Mouse (Mus musculus) forebrain, embryonic 14.5 days (tissue): ENCODE measurements around the gene Serinc5. TPM values are rescaled to one million over a fixed set of nuclear protein-coding genes. Genes with fewer than 3 reads are reported as not detected.
"Not testable (repeated sequence)": the region's sequence is repeated elsewhere in the genome, so short reads cannot be mapped to it uniquely, and the experiment has no call there.

Experiments
- ATAC-seq: fragments of 200-750 bp; cut with Nextera tagmentation; 2 replicates; pipeline ENCODE4 v1.8.0; 2017; ENCODE audit warnings: mild to moderate bottlenecking, moderate library complexity
- DNase-seq: peaks from one replicate; pipeline ENCODE4 v3.0.0-alpha.2; 2015; ENCODE audit warnings: low spot score
- H3K27ac ChIP-seq: fragments of 300-500 bp; sonication (generic); 2 replicates; pipeline ENCODE4 v1.5.1; 2014; ENCODE audit warnings: low read depth, mild to moderate bottlenecking, control low read depth, low read length, moderate library complexity
- H3K27me3 ChIP-seq: fragments of 300-500 bp; sonication (generic); replicated peaks from 2 replicates; pipeline ENCODE4 v1.6.1; 2014; ENCODE audit warnings: low read length, control low read depth, mixed read lengths; ENCODE audit not compliant: control insufficient read depth, insufficient read depth
- H3K36me3 ChIP-seq: fragments of 300-500 bp; sonication (generic); 2 replicates; pipeline ENCODE4 v1.6.1; 2014; ENCODE audit warnings: low read length, control low read depth; ENCODE audit not compliant: control insufficient read depth, insufficient read depth
- H3K4me1 ChIP-seq: fragments of 300-500 bp; sonication (generic); 2 replicates; pipeline ENCODE4 v1.6.1; 2014; ENCODE audit warnings: antibody characterized with exemption, low read length, control low read depth; ENCODE audit not compliant: control insufficient read depth, insufficient read depth
- H3K4me2 ChIP-seq: fragments of 300-500 bp; sonication (generic); 2 replicates; pipeline ENCODE4 v1.6.1; 2014; ENCODE audit warnings: mild to moderate bottlenecking, control low read depth, low read length
- H3K4me3 ChIP-seq: fragments of 300-500 bp; sonication (generic); 2 replicates; pipeline ENCODE4 v1.5.1; 2014; ENCODE audit warnings: low read depth, low read length, control low read depth
- H3K9ac ChIP-seq: fragments of 300-500 bp; sonication (generic); 2 replicates; pipeline ENCODE4 v1.6.1; 2014; ENCODE audit warnings: mild to moderate bottlenecking, low read length, control low read depth, moderate library complexity
- H3K9me3 ChIP-seq: fragments of 300-500 bp; sonication (generic); replicated peaks from 2 replicates; pipeline ENCODE4 v1.6.1; 2016; ENCODE audit warnings: low read length, control low read depth, mixed read lengths; ENCODE audit not compliant: control insufficient read depth
- WGBS: fragments of 180-500 bp; shearing (Covaris S2); extraction: QIAGEN DNeasy Blood & Tissue Kit; methylation state at CpG from one replicate; pipeline ENCODE4 v1.1.7; 2014; 5-methylcytosine and 5-hydroxymethylcytosine counted together
- polyA plus RNA-seq: library from polyadenylated mRNA; unstranded; fragments of >200 nt; fragmentation: Nextera tagmentation; extraction: Ambion mirVana; gene quantifications from 2 replicates; pipeline ENCODE4 v1.2.1, GENCODE M21; 2014

Gene Serinc5
- polyA plus RNA-seq, 1 experiment from 2014 or later: 13.7 TPM

DNA sequence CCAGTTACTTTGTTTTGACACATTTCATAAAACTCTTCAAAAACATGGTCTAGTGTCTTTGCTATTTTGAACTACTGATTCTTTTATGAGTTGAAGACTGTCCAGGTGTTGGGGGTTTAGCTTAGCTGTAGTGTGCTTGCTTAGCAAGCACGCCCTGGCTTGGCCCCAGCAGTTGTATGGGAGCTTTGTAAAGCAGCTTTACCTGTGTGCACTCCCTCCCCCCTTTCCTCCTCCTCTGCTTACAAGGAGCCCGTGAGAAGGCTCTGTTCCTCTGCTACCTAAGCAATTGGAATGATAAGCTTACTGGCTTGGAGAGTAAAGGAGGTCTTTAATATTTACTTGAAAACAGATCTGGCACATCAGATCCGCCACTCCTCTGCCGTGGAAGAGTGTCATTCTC lies 72.6 kb downstream of the Serinc5 start:
- ATAC-seq: no peak
- Histone ChIP-seq H3K4me1 (no peaks in the 10 kb centered on the region), H3K9me3 (no peaks in the 10 kb centered on the region), H3K9ac (no peak overlapping the region), H3K4me2 (no peak overlapping the region), H3K36me3 (no peaks in the 10 kb centered on the region), H3K4me3 (no peak overlapping the region), H3K27ac (no peak overlapping the region), H3K27me3 (no peaks in the 10 kb centered on the region)
- WGBS: 68% methylated on average over 4 of the region's 4 CpGs
- no peak for DNase-seq

GRCm38 (mm10) chr13:92684310-92684709 lies 73.4 kb downstream of the Serinc5 start:
- Histone ChIP-seq H3K9ac (no peak overlapping the region), H3K27me3 (no peaks in the 10 kb centered on the region), H3K4me3 (no peak overlapping the region), H3K9me3 (no peaks in the 10 kb centered on the region), H3K27ac (no peak overlapping the region), H3K4me2 (no peak overlapping the region), H3K4me1 (no peaks in the 10 kb centered on the region), H3K36me3 (no peaks in the 10 kb centered on the region)
- DNase-seq (no peak), ATAC-seq (no peak)
- WGBS: 92% methylated on average over 4 of the region's 4 CpGs

- WGBS: 93% methylated on average over 4 of the region's 4 CpGs
- Histone ChIP-seq H3K36me3 (no peaks in the 10 kb centered on the region), H3K27ac (no peak overlapping the region), H3K9ac (no peak overlapping the region), H3K4me3 (no peak overlapping the region), H3K9me3 (no peaks in the 10 kb centered on the region), H3K27me3 (no peaks in the 10 kb centered on the region), H3K4me2 (no peak overlapping the region), H3K4me1 (no peaks in the 10 kb centered on the region)
- DNase-seq (no peak), ATAC-seq (no peak)
Observed at GRCm38 (mm10) chr13:92685273-92685672, 74.4 kb downstream of the Serinc5 start.

DNA sequence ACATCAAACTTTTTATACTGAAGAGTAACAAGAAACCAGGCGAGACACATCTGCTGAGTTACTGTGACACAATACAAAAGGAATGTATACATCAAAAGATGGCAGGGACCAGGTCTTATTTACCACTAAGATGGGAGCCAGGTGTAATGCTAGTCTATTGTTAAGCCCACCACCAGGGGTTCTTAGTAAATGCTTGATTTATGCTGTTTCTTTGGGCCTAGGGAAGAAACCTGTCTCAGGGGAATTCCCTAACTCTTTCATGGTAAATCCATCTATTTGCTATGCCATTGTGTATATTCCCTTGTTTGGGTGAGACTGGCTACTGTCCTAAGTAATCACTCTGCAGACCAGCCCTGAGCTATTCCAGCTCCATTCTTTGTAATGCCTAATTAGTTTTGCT lies 76.3 kb downstream of the Serinc5 start:
- not testable (repeated sequence) for H3K9ac ChIP-seq, H3K36me3 ChIP-seq, H3K4me3 ChIP-seq, H3K27ac ChIP-seq, H3K4me1 ChIP-seq, H3K27me3 ChIP-seq, ATAC-seq, DNase-seq, H3K9me3 ChIP-seq, H3K4me2 ChIP-seq
- 82% methylated on average over 1 of the region's 1 CpGs for WGBS

- Histone ChIP-seq H3K9ac (no peak overlapping the region), H3K27ac (no peak overlapping the region), H3K27me3 (no peaks in the 10 kb centered on the region), H3K4me2 (no peak overlapping the region), H3K9me3 (no peaks in the 10 kb centered on the region), H3K4me3 (no peak overlapping the region), H3K36me3 (no peaks in the 10 kb centered on the region), H3K4me1 (no peaks in the 10 kb centered on the region)
- ATAC-seq (no peak), DNase-seq (no peak)
- WGBS: 93% methylated on average over 2 of the region's 2 CpGs
Observed at GRCm38 (mm10) chr13:92689061-92689460, 78.2 kb downstream of the Serinc5 start.

DNA sequence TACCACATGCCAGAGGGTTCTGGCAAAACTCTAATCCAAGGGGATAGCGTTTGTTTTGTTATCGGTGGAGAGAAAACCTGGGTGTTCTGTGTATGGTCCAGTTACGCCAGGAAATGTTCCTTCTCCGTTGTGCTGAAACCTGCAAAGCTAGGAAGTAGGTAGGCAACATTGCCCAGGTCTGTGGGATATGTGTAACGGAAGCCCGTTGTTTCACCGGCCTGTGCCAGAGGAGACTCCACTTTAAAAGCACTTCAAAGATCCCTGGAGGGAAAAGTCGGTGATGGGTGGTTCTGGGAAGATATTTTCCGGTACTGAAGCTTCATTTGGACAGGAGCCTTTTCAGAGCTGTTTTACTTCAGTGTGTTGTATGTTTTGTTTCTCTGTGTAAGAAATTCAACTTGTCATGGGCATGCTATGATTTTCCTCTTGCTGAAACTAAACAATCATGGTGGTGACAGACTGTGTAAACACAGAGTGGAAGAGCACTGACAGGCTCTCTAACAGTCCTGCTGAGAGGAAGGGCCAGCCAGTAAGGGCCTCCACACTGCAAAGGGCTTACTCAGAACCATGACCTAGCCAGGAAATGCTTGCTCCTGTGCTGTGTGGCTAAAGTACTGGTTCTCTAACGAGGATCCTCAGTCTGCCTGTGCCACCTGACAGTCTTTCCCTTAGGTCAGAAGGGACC lies 83.1 kb downstream of the Serinc5 start:
- Histone ChIP-seq H3K4me3 (no peak overlapping the region), H3K4me1 (no peaks in the 10 kb centered on the region; the same call in 1 of the 2 replicates), H3K27me3 (no peaks in the 10 kb centered on the region), H3K27ac (no peak overlapping the region), H3K9me3 (no peaks in the 10 kb centered on the region), H3K9ac (no peak overlapping the region), H3K36me3 (no peaks in the 10 kb centered on the region), H3K4me2 (no peak overlapping the region)
- DNase-seq: no peak
- ATAC-seq: no peak
- WGBS: 85% methylated on average over 10 of the region's 10 CpGs

DNA sequence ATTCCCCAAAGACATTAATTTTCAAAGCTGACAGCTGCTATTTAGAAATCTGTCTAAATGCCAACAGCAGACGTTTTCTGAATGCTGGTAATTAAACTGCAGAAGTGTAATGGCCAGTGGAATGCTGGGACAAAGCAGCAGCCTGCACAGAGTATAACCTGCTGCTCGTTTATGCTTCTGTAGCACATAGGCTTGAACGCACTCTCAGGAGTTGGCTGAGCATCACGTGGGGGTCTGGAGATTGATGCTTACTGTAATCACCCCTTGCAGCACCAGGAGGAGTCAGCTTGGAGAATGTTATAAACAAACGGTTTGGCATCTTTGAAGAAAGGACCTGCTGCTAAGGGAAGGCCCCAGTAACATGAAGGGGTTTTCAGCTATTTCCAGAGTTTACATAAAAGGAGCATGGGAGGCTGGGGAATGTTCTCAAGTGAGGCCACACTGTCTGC lies 85.6 kb downstream of the Serinc5 start:
- WGBS: 3% methylated on average over 5 of the region's 5 CpGs

GRCm38 (mm10) chr13:92697141-92697540 lies 86.2 kb downstream of the Serinc5 start:
- H3K9ac ChIP-seq: no peak overlapping the region
- H3K36me3 ChIP-seq: no peaks in the 10 kb centered on the region
- DNase-seq: no peak

More for the DNA sequence above, 85.6 kb downstream of the Serinc5 start:
- no peak overlapping the region for H3K4me2 ChIP-seq
- H3K9me3 ChIP-seq: no peaks in the 10 kb centered on the region
- H3K4me3 ChIP-seq: no peak overlapping the region
- ATAC-seq (peak; percentile 92), DNase-seq (peak; percentile 82)
- no peaks in the 10 kb centered on the region; the same call in 1 of the 2 replicates for H3K4me1 ChIP-seq
- H3K36me3 ChIP-seq: no peaks in the 10 kb centered on the region
- peak overlapping the region; percentile 40; the same call in 1 of the 2 replicates for H3K27ac ChIP-seq
- H3K27me3 ChIP-seq: no peaks in the 10 kb centered on the region
- H3K9ac ChIP-seq: no peak overlapping the region

GRCm38 (mm10) chr13:92698781-92699180 lies 87.9 kb downstream of the Serinc5 start:
- Histone ChIP-seq H3K9ac (no peak overlapping the region), H3K4me3 (no peak overlapping the region), H3K36me3 (no peaks in the 10 kb centered on the region), H3K27me3 (no peaks in the 10 kb centered on the region), H3K4me2 (no peak overlapping the region), H3K4me1 (peaks cover 7% of the 10 kb centered on the region; the same call in 1 of the 2 replicates), H3K27ac (no peak overlapping the region; the same call in 1 of the 2 replicates), H3K9me3 (no peaks in the 10 kb centered on the region)
- WGBS: 18% methylated on average over 9 of the region's 9 CpGs
- no peak for ATAC-seq
- no peak for DNase-seq

More at GRCm38 (mm10) chr13:92697141-92697540, 86.2 kb downstream of the Serinc5 start:
- H3K9me3 ChIP-seq: no peaks in the 10 kb centered on the region
- ATAC-seq: no peak
- no peaks in the 10 kb centered on the region for H3K27me3 ChIP-seq
- no peaks in the 10 kb centered on the region; the same call in 1 of the 2 replicates for H3K4me1 ChIP-seq
- H3K27ac ChIP-seq: peak overlapping the region; percentile 40; the same call in 1 of the 2 replicates
- WGBS: 82% methylated on average over 4 of the region's 4 CpGs
- no peak overlapping the region for H3K4me2 ChIP-seq
- H3K4me3 ChIP-seq: no peak overlapping the region
